ENCODE assay signal across 8 mouse cellular contexts in genomic region chr7:127020901-127021562, GRCm38 (mm10). TPM values are rescaled to one million over a fixed set of nuclear protein-coding genes. Genes with fewer than 3 reads are reported as not detected.
A peak's percentile ranks its signal among the peaks of the same experiment; 100 is the strongest.
DNase-seq lines count a peak whose midpoint lies in the region; ATAC-seq lines count a peak whose summit lies in the region.

Gene Gm42742 (minus strand): TSS chr7:127021097.
Gene Prrt2 (minus strand): TSS chr7:127021211.

- DNase-seq in urinary bladder, adult 2 months (ENCODE audit: low spot score), result no peak
- DNase-seq in urinary bladder, postnatal 25 days (ENCODE audit: low spot score), result no peak
- DNase-seq in kidney, adult 9 months, result peak; percentile 31
- peak; percentile 69 for DNase-seq in liver
- peak; percentile 72 for DNase-seq in naive thymus-derived CD4-positive, alpha-beta T cell, adult 2 months (ENCODE audit: low read depth)
- DNase-seq in thymus, postnatal 14 days, result peak; percentile 80

- 0 out of 2 replicates have a peak, but pooled peaks have one; percentile 3 for ATAC-seq in common myeloid progenitor, adult 5-6 weeks (replicated peaks; ENCODE audit: low read depth, poor library complexity, severe bottlenecking)
- peak; percentile 4; the same call in 1 of the 2 replicates for ATAC-seq in granulocyte monocyte progenitor cell, adult 5-6 weeks (replicated peaks; ENCODE audit: poor library complexity, severe bottlenecking)

RNA-seq across cellular contexts. Expression of gene Gm42742, which starts in this region (rescaled TPM):
- polyA plus RNA-seq in urinary bladder, adult 2 months (2012; rRNA removed), result 66.3 and 76.5 TPM in 2 replicates
- total RNA-seq in common myeloid progenitor, adult 5-6 weeks (2017), result 30.9 and 33.1 TPM in 2 replicates
- total RNA-seq in granulocyte monocyte progenitor cell, adult 5-6 weeks (2014; fragmentation: Nextera tagmentation), result 2.3 and 28.3 TPM in 2 replicates
- total RNA-seq in granulocyte monocyte progenitor cell, adult 5-6 weeks (2017), result 32.7 and 35.4 TPM in 2 replicates

RNA-seq across cellular contexts. Expression of gene Prrt2, which starts in this region (rescaled TPM):
- 9.7 and 10.2 TPM in 2 replicates for polyA plus RNA-seq in urinary bladder, adult 2 months (2012; rRNA removed)
- total RNA-seq in common myeloid progenitor, adult 5-6 weeks (2017), result 1.3 TPM in 1 of 2 replicates, not detected in the other
- 1.8 and 6.9 TPM in 2 replicates for total RNA-seq in granulocyte monocyte progenitor cell, adult 5-6 weeks (2014; fragmentation: Nextera tagmentation)
- 0.43 and 1.6 TPM in 2 replicates for total RNA-seq in granulocyte monocyte progenitor cell, adult 5-6 weeks (2017)

Comparison
In these comparisons a context has a peak if more than half of its experiments do, and no peak if none do; other contexts are left out.
1. DNase-seq: peak in kidney, adult 9 months (single experiment), liver (single experiment), naive thymus-derived CD4-positive, alpha-beta T cell, adult 2 months (single experiment) and thymus, postnatal 14 days (single experiment); none in urinary bladder, adult 2 months (single experiment) and urinary bladder, postnatal 25 days (single experiment).